Mouse (Mus musculus) hindbrain, embryonic 13.5 days (tissue): ENCODE data around the gene Naa80. TPM values are rescaled to one million over a fixed set of nuclear protein-coding genes. Genes with fewer than 3 reads are reported as not detected.
A peak's percentile ranks its signal among the peaks of the same experiment; 100 is the strongest.

Experiments used
- ATAC-seq: fragments of 200-750 bp; cut with Nextera tagmentation; 2 replicates; pipeline ENCODE4 v1.8.0; 2017; ENCODE audit warnings: moderate TSS enrichment; ENCODE audit not compliant: low FRiP score
- H3K27ac ChIP-seq: fragments of 300-500 bp; sonication (generic); 2 replicates; pipeline ENCODE4 v1.5.1; 2015; ENCODE audit warnings: inconsistent platforms, mild to moderate bottlenecking, moderate library complexity
- H3K27me3 ChIP-seq: fragments of 300-500 bp; sonication (generic); 2 replicates; pipeline ENCODE4 v1.6.1; 2015; ENCODE audit warnings: mild to moderate bottlenecking, inconsistent platforms
- H3K36me3 ChIP-seq: fragments of 300-500 bp; sonication (generic); 2 replicates; pipeline ENCODE4 v1.6.1; 2015; ENCODE audit warnings: mild to moderate bottlenecking, inconsistent platforms
- H3K4me1 ChIP-seq: fragments of 300-500 bp; sonication (generic); replicated peaks from 2 replicates; pipeline ENCODE4 v1.6.1; 2015; ENCODE audit warnings: inconsistent platforms
- H3K4me2 ChIP-seq: fragments of 300-500 bp; sonication (generic); 2 replicates; pipeline ENCODE4 v1.6.1; 2015; ENCODE audit warnings: inconsistent platforms, mild to moderate bottlenecking, moderate library complexity
- H3K4me3 ChIP-seq: fragments of 300-500 bp; sonication (generic); 2 replicates; pipeline ENCODE4 v1.5.1; 2015; ENCODE audit warnings: mild to moderate bottlenecking, inconsistent platforms
- H3K9ac ChIP-seq: fragments of 300-500 bp; sonication (generic); 2 replicates; pipeline ENCODE4 v1.6.1; 2015; ENCODE audit warnings: mild to moderate bottlenecking, inconsistent platforms
- H3K9me3 ChIP-seq: fragments of 300-500 bp; sonication (generic); 2 replicates; pipeline ENCODE4 v1.6.1; 2016; ENCODE audit warnings: inconsistent platforms
- WGBS: fragments of 180-500 bp; shearing (Covaris S2); methylation state at CpG from one replicate; pipeline ENCODE4 v1.1.7; 2015; 5-methylcytosine and 5-hydroxymethylcytosine counted together
- polyA plus RNA-seq: library from polyadenylated mRNA; unstranded; fragments of >200 nt; fragmentation: Nextera tagmentation; extraction: Ambion mirVana; gene quantifications from 2 replicates; pipeline ENCODE4 v1.2.1, GENCODE M21; 2015

Naa80 gene
- polyA plus RNA-seq, 1 experiment from 2014 or later: 14.1 TPM

DNA sequence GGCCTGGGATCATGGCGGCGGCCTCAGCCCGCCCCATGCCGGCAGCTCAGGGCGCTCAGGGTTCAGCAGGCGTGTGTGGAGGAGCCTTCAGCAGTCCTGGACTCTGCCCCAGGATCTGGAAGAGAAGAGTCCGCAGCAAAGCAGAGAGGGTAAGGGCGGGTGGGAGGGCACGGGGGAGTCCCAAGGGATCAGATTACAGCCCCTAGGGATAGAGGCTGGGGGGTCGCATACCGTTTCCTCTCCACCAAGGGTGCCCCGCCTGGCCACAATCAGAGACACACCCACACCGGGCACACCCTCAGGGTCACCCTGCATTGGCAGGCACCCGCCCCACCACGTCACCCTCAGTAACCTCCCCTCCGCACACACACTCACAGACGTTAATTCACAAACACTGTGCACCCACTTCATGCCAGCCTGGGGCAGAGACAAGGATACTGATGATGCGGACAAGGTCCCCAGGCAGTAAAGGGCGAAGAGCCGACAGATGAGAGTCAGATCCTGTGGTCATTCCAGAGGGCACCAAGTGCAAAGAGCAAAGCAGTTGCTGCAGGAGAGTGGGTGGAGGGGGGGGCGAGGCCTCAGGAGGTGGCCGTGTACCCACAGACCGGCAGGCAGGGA, 26.5 kb downstream of the Naa80 start:
- H3K4me2 ChIP-seq: peak overlapping the region; percentile 17; the same call in 1 of the 2 replicates
- H3K27me3 ChIP-seq: peaks cover 7% of the 10 kb centered on the region; the same call in 1 of the 2 replicates
- peaks cover 66% of the 10 kb centered on the region for H3K4me1 ChIP-seq
- no peaks in the 10 kb centered on the region for H3K36me3 ChIP-seq
- no peak overlapping the region for H3K27ac ChIP-seq
- H3K4me3 ChIP-seq: no peak overlapping the region
- H3K9ac ChIP-seq: peak overlapping the region; percentile 40; the same call in 1 of the 2 replicates
- no peaks in the 10 kb centered on the region for H3K9me3 ChIP-seq
- WGBS: 37% methylated on average over 23 of the region's 23 CpGs
- ATAC-seq: no peak

DNA sequence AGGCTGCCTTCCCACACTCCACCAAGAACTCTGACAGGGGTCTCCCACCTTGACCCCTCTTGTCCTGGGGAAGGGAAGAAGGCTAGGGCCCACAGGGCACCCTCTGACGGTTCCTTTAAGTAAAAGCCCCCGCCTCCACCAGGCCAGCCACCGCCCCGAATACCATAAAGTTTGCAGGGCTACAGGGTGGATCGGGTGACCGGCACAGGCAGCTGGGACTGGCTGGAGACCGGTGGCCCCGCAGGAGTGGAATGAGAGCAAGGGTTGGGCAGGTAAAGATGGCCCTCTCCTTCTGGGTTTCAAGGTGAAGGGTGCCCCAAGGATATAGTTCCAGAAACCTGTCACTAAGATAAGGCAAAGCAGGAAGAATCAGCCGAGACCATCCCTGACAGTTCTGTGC, 27.9 kb downstream of the Naa80 start:
- H3K27ac ChIP-seq: no peak overlapping the region
- no peaks in the 10 kb centered on the region for H3K9me3 ChIP-seq
- 17% methylated on average over 9 of the region's 9 CpGs for WGBS
- H3K27me3 ChIP-seq: peaks cover 3% of the 10 kb centered on the region; the same call in 1 of the 2 replicates
- no peak overlapping the region for H3K9ac ChIP-seq
- no peak for ATAC-seq
- no peak overlapping the region for H3K4me3 ChIP-seq
- no peaks in the 10 kb centered on the region for H3K36me3 ChIP-seq
- peaks cover 75% of the 10 kb centered on the region for H3K4me1 ChIP-seq
- no peak overlapping the region for H3K4me2 ChIP-seq

GRCm38 (mm10) chr9:107607036-107607435, 28.3 kb downstream of the Naa80 start:
- Histone ChIP-seq H3K36me3 (no peaks in the 10 kb centered on the region), H3K27ac (no peak overlapping the region), H3K27me3 (peaks cover 3% of the 10 kb centered on the region; the same call in 1 of the 2 replicates), H3K4me1 (peaks cover 79% of the 10 kb centered on the region), H3K9me3 (no peaks in the 10 kb centered on the region), H3K4me2 (no peak overlapping the region), H3K4me3 (no peak overlapping the region), H3K9ac (no peak overlapping the region)
- 54% methylated on average over 2 of the region's 2 CpGs for WGBS
- ATAC-seq: no peak

- Histone ChIP-seq H3K4me1 (peaks cover 77% of the 10 kb centered on the region), H3K36me3 (no peaks in the 10 kb centered on the region), H3K9me3 (no peaks in the 10 kb centered on the region), H3K4me3 (no peak overlapping the region), H3K27ac (peak overlapping the region; percentile 44; the same call in 1 of the 2 replicates), H3K27me3 (peaks cover 3% of the 10 kb centered on the region; the same call in 1 of the 2 replicates), H3K4me2 (no peak overlapping the region), H3K9ac (0 out of 2 replicates have a peak overlapping the region, but pooled peaks have one; percentile 29)
- ATAC-seq: no peak
- whole genome bisulfite sequencing: 53% methylated on average over 9 of the region's 9 CpGs
Measured at GRCm38 (mm10) chr9:107607653-107608245, 29.1 kb downstream of the Naa80 start.

GRCm38 (mm10) chr9:107608741-107609432, 30.2 kb downstream of the Naa80 start, which contains the start of gene Sema3b:
Gene Sema3b (minus strand): TSS chr9:107609229.
- ATAC-seq: no peak
- Histone ChIP-seq H3K36me3 (peaks cover 1% of the 10 kb centered on the region), H3K4me2 (no peak within 1 kb of the TSS), H3K27me3 (no peaks in the 10 kb centered on the region; the same call in 1 of the 2 replicates), H3K9ac (0 out of 2 replicates have a peak within 1 kb of the TSS, but pooled peaks have one; percentile 29), H3K27ac (peak within 1 kb of the TSS; percentile 44), H3K4me1 (peaks cover 80% of the 10 kb centered on the region), H3K4me3 (no peak within 1 kb of the TSS), H3K9me3 (no peaks in the 10 kb centered on the region)
- WGBS: 45% methylated on average over 12 of the region's 12 CpGs

DNA sequence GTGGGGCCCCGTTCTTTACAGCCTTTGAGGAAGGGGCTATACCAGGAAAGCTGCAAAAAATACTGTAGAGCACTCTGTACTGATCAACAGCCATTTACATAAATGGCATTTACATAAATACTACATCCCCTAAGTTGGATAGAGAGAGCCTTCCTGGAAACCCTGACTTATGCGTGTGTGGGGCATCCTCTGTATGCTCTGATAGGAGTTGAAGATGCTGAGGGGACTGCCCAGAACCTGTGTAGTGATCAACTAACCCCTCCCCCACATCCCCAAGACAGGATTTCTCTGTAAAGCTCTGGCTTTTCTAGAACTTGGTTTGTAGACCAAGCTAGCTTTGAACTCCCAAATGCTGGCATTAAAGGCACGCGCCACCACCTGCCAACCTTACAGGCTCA, 30.7 kb downstream of the Naa80 start:
- Histone ChIP-seq H3K4me3 (no peak overlapping the region), H3K9me3 (no peaks in the 10 kb centered on the region), H3K4me2 (no peak overlapping the region), H3K9ac (no peak overlapping the region), H3K27ac (peak overlapping the region; percentile 8; the same call in 1 of the 2 replicates), H3K4me1 (peaks cover 75% of the 10 kb centered on the region), H3K27me3 (no peaks in the 10 kb centered on the region), H3K36me3 (peaks cover 6% of the 10 kb centered on the region)
- 63% methylated on average over 4 of the region's 4 CpGs for WGBS
- ATAC-seq: no peak

DNA sequence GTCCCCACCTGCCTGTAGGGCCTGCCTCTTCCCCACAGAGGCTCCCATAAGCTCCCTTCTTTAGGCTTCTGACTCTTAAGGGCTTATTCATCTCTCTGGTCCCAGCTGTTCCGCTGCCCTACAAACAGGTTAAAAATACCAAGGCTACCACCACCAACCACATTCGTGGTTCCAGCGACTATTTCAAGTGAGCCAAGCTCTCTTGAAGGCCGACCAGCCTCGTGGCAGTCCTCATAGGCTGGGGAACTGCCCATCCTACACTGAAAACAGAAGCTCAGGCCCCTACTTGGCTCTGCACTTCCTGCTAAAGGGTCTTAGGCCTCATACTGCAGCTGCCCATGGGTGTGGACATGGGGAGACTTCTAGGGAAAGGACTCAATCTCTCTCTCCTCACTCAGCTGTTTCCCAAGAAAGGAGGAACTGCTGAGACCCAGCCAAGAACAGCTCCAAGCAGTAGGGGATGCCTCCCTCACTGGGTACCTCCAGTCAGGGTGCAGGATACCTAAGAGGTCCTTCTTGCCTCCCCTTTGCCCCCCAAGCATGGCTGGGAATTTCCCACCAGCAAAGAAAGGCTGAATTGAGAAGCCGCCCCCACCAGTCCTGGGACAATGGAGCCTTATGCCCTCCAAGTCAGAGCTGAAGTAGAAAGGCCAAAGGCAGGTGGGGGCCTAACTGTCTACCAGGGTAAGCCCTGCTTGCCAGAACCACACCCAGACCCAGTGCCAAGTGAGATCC, 32.9 kb downstream of the Naa80 start:
- no peaks in the 10 kb centered on the region for H3K9me3 ChIP-seq
- peak overlapping the region; percentile 83 for H3K9ac ChIP-seq
- no peak; the same call in 1 of the 2 replicates for ATAC-seq
- peaks cover 64% of the 10 kb centered on the region for H3K4me1 ChIP-seq
- peak overlapping the region; percentile 59 for H3K4me2 ChIP-seq
- 78% methylated on average over 6 of the region's 6 CpGs for WGBS
- peak overlapping the region; percentile 99 for H3K27ac ChIP-seq
- H3K36me3 ChIP-seq: peaks cover 28% of the 10 kb centered on the region
- H3K4me3 ChIP-seq: peak overlapping the region; percentile 34; the same call in 1 of the 2 replicates
- no peaks in the 10 kb centered on the region for H3K27me3 ChIP-seq

- Histone ChIP-seq H3K9me3 (no peaks in the 10 kb centered on the region), H3K4me1 (peaks cover 57% of the 10 kb centered on the region), H3K36me3 (peaks cover 33% of the 10 kb centered on the region), H3K27ac (peak overlapping the region; percentile 99), H3K4me3 (peak overlapping the region; percentile 34), H3K9ac (peak overlapping the region; percentile 83), H3K4me2 (peak overlapping the region; percentile 59), H3K27me3 (no peaks in the 10 kb centered on the region)
- 3% methylated on average over 47 of the region's 48 CpGs for WGBS
- peak; percentile 94 for ATAC-seq
Measured at GRCm38 (mm10) chr9:107612191-107612944, 33.7 kb downstream of the Naa80 start.

- peak; percentile 23; the same call in 1 of the 2 replicates for ATAC-seq
- H3K9ac ChIP-seq: peak overlapping the region; percentile 83
- WGBS: 13% methylated on average over 12 of the region's 12 CpGs
Measured at GRCm38 (mm10) chr9:107612945-107613569, 34.4 kb downstream of the Naa80 start.

GRCm38 (mm10) chr9:107615035-107615434, 36.3 kb downstream of the Naa80 start:
- ATAC-seq: no peak
- H3K27me3 ChIP-seq: no peaks in the 10 kb centered on the region
- 0 out of 2 replicates have a peak overlapping the region, but pooled peaks have one; percentile 35 for H3K9ac ChIP-seq
- H3K9me3 ChIP-seq: no peaks in the 10 kb centered on the region
- H3K36me3 ChIP-seq: peaks cover 57% of the 10 kb centered on the region
- H3K4me1 ChIP-seq: peaks cover 54% of the 10 kb centered on the region
- WGBS: 44% methylated on average over 4 of the region's 4 CpGs
- no peak overlapping the region for H3K4me3 ChIP-seq
- H3K27ac ChIP-seq: peak overlapping the region; percentile 99
- H3K4me2 ChIP-seq: no peak overlapping the region

More at GRCm38 (mm10) chr9:107612945-107613569, 34.4 kb downstream of the Naa80 start:
- Histone ChIP-seq H3K4me1 (peaks cover 52% of the 10 kb centered on the region), H3K36me3 (peaks cover 38% of the 10 kb centered on the region), H3K9me3 (no peaks in the 10 kb centered on the region), H3K4me3 (peak overlapping the region; percentile 34), H3K27me3 (no peaks in the 10 kb centered on the region), H3K4me2 (peak overlapping the region; percentile 59), H3K27ac (peak overlapping the region; percentile 99)

- Histone ChIP-seq H3K4me3 (no peak overlapping the region), H3K9me3 (no peaks in the 10 kb centered on the region), H3K27me3 (no peaks in the 10 kb centered on the region), H3K27ac (no peak overlapping the region), H3K4me1 (peaks cover 38% of the 10 kb centered on the region), H3K9ac (no peak overlapping the region), H3K4me2 (no peak overlapping the region), H3K36me3 (peaks cover 65% of the 10 kb centered on the region)
- 80% methylated on average over 2 of the region's 2 CpGs for WGBS
- no peak for ATAC-seq
Measured at GRCm38 (mm10) chr9:107617461-107617860, 38.8 kb downstream of the Naa80 start.
